Mouse (Mus musculus): ENCODE results near the gene Dazl.

GRCm38 (mm10) chr17:50332012-50332300 is 38.5 kb upstream of the Dazl start:
- TF ChIP-seq CTCF (IDR thresholded peaks at IDR 0.05; ENCODE audit: low read depth, low read length) = no peak
- no peak for TF ChIP-seq POLR2A (IDR thresholded peaks at IDR 0.05; ENCODE audit: extremely low read depth, insufficient read depth, low read length)

Data from liver, adult 2 months (tissue).